Mouse (Mus musculus): ENCODE results near the gene Polr1e.
"Not testable (repeated sequence)": the region's sequence is repeated elsewhere in the genome, so short reads cannot be mapped to it uniquely, and the experiment has no call there.

Gene Polr1e

DNA sequence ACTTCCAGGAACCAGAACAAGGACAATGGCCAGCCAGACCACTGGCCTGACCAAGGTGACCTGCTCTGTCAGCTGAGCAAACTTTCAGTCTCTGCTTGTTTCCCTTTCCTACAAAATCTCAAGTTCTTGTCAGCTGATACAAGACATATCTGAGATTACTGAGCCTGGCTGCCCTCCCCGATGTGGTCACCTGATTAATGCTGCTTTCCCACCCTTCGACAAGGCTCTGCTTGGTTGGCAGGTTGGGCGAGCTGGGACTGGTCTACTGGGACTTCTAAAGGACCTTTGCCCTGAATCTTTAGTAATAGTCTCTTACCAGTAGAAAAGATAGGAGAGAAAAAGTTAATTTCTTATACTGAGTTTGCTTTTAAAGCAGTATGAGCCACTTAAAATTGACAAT is 12.9 kb upstream of the Polr1e start:
- no peak for DNase-seq (ENCODE audit: low spot score)

DNA sequence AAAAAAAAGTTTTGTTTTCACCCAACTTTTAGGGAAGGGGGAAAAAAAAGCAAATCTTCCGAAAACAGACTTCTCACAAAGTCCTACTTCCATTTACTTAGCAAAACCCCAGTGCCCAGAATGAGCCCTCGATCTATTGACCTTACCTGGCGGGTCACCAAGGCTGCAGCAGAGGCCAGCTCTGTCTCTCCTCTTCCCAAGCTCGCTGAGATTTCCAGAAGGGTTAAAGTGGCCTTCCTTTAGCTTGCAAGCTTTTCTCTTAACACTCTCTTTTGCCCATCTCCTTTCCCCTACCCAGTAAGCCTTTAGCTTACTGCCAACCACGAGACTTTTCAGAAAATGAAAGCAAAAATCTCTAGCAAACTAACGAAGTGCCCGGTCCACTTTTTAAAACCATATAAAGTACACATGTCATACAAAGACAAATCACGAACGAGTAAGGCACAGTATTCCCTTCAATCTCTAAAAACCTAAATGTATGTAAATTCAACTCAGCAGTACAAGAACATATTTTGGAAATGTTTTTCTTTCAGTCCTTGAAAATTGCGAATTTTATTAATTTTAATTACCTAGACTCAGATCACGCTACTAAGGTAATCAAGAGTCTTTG is 7.5 kb upstream of the Polr1e start:
- no peak for DNase-seq (ENCODE audit: low spot score)

DNA sequence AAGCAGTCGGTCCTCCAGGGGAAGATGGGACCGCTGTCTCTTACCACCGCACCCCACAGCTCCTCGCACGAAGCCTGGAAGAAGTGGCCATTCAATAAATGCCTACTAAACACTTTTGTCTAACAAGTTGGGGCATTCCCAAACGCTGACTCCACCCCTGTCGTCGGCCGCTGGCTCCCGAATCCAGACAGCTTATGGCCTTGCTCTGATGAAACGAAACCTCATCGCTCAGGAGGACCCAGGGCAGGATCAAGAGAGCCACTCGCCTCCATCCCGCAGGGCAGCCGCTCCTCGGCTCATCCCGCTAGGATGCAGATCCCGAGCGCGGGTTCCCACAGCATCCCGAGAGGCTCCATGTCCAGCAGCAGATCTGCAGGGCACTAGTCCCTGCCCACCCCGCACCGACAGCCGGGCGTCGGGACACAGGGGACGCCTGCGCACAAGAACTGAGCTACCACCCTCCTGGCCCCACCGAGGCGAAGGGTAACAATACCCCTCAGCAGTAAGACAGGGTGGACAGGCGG is 6.7 kb upstream of the Polr1e start:
- peak; percentile 73 for DNase-seq (ENCODE audit: low spot score)

DNA sequence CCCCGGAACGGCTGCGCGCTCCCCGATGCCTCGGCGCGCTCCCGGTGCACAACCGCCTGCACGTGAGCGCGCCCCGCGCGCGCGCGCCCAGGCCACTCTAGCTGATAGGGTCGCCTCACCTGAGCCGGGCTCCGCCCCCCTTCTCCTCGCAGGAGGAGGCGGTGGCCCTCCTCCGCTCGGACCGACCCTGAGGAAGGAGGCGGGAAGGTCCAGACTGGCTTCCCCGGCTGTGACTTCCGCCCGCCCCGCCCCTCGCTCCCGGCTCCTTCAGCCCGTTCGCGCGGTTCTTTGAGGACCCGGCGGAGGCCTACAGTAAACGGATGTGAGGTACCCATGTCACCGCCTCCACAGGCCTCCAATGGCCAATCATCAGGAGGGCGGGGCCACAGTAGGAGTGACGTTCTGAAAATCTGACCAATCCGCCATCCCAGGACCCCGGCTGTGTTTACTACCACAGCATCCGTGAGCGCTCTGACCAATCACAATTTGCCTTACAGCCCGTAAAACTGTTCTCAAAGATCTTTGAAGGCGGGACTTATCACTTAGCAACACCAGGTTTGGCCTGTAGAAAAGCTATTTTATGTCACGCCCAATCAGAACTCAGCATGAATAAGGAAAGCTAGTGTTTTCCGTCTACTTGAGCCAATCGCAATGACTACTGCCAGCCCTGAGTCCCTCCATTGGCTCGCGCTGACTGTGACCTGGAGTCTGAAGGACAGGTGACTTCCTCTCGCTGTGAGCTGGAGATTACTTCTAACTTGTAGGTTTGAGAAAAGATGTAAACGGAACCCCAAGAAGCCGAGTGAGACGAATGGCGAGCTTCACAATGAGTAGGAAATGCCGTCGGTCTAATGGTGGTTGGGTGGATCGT is 6.0 kb upstream of the Polr1e start, which contains the start of gene Zbtb5:
TSS of gene Zbtb5 (minus strand) at position 308 of the 871 bp plus-strand sequence.
- DNase-seq (ENCODE audit: low spot score), result peak; percentile 98

DNA sequence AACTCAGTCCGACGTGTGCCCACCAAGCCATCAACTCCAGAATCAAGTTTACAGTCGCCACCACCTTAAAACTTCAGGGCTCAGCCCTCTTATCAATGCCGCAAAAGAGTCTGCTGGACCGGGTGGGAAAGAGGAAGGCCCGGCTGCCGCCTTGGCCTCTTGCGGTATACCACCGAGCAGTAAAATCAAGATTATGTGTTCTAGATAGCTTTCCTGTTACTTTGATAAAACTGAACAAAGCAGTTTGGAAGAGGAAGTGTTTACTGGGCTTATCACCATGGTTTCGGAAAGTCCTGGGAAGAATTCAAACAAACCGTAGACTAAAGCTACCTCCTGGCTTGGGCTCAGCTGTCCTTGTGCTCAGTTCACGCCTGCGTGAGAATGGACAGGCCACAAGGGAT is 5.4 kb upstream of the Polr1e start:
- no peak for DNase-seq (ENCODE audit: low spot score)

DNA sequence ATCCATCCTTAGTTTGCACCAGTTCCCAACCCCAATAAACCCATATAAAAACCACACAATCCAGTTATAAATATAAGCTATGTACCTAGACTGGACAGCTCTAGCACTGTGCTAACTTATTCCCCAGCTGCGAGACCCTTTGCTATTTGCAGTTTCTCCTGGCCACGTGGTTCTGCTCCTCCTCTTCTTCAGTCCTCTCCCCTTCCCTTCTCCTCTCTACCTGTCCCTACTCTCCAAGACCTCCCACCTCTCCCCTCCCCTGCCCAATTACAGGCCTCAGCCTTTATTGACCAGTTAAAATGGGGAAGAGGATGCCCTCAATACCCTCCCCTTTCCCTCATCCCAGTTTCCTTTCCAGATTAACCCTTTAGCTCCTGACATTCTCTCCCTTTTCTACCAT is 4.8 kb upstream of the Polr1e start:
- DNase-seq (ENCODE audit: low spot score), result no peak

DNA sequence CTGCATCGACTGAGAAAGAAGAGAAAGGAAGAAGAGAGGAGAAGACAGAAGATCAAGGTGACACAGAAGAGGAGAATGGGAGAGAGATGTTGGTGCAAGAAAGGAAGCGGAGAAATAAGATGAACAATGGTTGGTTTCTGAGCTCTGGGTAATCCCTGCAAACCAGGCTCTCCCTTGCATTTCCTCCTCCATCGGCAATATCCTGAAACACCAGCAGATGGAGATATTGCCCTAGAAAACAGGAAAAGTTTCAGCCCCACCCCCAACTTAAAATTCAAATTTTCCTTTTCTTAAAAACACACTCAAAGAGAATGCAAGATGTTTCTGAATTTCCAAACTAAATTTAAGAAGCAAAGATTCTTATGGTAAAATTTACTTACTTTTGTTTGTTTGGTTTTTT is 2.8 kb upstream of the Polr1e start:
- no peak for DNase-seq (ENCODE audit: low spot score)

DNA sequence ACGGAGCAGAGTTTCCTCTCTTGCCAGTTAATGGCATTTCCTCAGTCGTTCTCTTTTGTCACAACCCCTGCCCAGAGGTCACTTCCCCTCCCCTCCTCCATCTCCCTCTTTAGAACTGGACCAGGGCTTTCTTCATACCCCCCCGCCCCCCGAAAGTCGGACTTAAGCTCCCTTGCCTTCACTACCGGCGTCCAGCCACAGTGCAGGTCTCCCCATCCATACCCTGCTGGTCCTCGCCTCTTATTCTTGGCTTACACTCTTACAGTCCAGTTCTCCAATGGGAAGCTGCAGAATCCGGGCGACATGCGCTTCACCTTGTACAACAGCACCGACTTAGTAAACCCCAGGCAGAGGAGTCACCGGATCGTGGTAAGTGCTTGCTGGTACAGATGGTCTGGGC is 626 bp downstream of the Polr1e start:
- no peak for DNase-seq (ENCODE audit: low spot score)

DNA sequence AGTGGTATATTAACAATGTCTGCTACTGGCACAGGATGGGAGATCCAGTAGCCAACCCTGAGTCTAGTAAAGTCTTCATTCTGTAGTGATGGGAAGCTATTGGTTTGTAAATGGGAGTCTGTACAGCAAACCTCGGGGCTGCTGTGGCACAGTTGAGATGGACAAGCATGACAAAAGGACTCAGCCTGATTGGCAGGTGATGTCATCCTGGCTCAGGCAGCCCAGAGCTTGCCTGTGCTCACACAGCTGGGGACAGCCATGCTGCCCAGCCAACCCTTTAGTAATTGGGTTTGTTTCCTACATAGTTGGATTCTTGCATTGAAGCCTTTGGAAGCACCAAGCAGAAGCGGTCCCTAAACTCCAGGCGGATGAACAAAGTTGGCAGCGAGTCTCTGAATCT is 8.1 kb downstream of the Polr1e start:
- no peak for DNase-seq (ENCODE audit: low spot score)

DNA sequence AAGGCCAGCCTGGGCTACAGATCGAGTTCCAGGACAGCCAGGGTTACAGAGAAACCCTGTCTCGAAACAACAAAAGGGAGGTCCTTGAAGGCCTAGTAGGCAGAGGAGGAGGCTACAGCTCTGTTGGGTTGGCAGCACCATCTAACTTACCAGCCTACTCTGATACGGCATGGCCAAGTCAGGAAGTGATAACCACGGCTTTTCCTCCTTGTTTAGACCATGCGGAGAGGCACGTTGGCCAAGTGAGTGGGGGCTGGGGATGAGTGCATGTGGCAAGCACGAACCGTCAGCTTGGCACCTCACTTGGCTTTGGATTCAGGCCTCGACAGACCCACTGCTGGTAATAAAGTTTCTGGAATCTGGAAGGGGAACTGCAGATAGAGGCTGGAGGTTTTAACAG is 14.2 kb downstream of the Polr1e start:
- DNase-seq (ENCODE audit: low spot score), result no peak

DNA sequence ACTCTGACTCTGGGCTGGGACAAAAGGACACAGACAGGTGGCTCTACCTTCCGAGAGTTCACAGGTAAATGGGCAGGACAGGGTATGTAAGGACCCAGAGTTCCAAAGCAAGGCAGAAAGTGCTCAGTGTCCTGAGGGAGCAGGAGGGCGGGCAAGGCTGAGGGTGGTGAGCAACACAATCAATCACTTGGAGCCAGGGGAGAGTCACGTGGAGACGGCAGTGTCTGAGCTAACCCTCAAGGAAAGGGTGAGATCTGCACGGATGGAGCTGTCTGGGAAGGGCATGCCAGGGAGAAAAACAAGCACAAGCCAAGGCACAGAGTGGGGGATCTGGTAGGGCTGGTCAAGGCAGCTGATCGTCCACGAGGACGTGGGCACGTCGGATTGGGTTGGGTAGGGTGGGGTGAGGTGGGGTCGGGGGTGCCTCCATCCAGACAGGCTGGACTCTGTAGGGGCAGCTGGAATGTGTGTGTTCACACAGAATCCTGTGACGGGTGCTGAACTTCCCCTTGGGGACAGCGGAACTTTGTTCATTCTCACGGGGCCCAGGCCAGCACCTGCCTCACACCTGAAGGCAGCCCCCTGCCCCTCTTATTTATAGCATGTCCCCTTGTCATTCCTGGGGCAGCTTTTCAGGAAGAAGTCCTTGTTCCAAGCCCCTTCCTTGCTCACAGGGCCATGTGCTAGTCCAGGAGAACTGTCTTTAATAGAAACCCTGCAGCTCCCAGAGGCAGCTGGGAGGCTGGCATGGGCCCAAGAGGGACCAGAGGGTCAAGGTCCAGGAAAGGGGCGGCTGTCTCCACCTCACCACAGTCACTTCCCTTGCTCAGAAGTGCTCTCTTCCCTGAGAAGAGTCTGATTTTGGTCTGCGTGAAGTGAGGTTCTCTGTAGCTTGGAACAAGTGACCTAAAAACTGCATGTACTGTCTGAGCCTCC is 16.6 kb downstream of the Polr1e start:
- DNase-seq (ENCODE audit: low spot score), result peak; percentile 46

DNA sequence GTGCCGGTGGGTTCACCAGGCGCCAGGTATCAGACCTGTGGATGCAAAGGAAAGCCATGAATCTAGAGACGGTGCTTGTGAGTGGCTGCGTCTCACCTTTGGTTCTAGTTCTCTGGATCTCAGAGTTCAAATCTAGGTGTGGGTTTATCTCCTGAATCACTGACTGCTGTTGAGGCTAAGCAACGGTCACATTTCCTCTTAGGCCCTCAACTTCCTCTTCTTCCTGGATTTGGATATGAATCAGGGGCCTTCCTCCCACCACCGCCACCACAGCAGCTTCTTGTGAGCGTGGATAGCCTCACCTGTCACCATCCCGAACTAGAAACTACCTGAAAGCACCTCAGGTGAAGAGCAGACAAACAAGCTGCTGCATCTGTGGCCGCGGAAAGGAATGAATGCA is 17.7 kb downstream of the Polr1e start:
- no peak for DNase-seq (ENCODE audit: low spot score)

DNA sequence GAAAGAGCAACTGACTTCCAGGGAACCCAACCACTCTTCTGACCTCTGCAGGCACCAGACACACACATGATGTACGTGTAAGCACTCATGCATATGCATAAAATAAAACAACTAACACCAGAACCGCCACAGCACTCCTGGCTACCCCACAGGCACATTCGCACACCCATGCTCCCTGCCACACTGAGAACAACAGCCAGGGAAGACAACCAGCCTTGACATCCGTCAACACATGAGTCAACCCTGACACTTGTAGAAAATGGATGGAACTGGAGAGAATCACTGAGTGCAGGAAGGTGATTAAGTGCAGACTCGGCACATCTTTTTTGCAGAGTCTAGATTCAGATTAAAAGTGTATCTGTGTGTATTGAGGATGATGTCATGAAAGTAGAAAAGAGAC is 18.2 kb downstream of the Polr1e start:
- no peak for DNase-seq (ENCODE audit: low spot score)

DNA sequence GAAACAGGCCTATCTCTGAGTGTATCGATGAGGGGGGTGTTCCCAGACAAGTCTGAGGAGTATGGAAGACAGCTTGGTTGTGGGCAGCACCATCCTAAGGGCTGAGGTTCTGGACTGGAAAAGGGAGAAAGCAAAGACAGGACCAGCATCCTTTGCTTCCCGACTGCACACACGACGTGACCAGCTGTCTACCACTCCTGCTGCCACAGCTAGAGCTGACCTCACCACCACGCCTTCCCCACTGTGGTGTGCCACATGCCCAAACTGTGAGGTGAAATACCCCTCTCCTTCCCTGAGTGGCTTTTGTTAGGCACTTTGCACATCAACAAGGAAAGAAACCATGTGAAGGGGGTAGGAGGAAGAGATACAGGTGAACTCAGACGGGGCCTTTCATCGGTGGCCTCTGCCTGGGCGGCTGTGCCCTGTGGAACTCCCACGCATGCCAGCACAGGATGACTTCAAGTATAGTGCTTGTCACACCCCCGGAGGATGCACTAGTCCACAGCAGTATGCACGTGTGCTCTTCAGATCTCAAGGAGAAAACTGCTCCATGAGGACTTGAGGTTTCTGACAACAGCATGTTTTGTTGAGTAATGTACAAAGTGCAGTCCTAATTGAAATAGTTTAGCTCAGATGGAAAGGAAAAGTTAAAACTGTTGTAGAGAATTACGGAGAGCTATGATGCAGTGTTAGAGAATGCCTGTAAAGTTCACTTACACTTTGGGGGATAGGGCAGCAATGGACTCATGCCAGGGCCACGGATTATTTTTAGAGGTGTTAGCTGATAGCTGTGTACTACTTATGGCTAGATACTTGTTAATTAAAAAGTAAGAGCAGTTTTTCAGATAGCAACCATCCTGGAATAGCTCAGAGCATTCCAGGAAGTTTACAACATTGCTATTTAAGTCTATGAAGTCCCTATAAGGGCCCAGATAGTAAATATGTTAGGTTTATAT is 19.4 kb downstream of the Polr1e start:
- DNase-seq (ENCODE audit: low spot score), result no peak

DNA sequence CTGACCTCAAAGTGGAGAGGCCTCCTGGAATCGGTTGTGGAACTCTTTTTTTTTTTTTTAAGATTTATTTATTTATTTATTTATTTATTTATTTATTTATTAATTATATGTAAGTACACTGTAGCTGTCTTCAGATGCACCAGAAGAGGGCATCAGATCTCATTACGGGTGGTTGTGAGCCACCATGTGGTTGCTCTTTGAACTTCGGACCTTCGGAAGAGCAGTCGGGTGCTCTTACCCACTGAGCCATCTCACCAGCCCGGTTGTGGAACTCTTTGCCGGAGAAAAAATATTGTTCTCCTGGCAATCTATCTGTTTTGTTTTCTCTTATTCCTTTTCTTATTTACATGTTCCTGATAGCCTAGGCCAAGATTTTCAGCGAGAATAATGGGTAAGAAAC is 20.5 kb downstream of the Polr1e start:
- DNase-seq (ENCODE audit: low spot score), result not testable (repeated sequence)

DNA sequence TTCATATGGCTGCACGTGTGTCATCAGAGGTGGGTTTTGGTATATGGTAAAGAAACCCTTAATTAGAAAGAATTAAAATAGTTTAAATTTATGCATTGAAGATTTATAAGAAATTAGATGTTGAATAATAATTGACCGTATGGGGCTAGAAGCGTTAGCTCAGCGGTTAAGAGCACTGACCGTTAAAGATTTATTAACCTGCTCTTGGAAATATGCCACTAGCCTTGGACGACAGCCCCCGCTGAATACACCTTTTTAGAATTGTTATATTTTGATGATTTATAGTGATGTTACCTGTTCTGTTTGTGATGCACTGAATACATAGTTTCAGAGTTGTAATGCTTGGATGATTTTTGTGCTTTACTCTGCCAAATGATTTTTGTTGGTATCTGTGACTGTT is 21.2 kb downstream of the Polr1e start:
- DNase-seq (ENCODE audit: low spot score), result not testable (repeated sequence)

DNA sequence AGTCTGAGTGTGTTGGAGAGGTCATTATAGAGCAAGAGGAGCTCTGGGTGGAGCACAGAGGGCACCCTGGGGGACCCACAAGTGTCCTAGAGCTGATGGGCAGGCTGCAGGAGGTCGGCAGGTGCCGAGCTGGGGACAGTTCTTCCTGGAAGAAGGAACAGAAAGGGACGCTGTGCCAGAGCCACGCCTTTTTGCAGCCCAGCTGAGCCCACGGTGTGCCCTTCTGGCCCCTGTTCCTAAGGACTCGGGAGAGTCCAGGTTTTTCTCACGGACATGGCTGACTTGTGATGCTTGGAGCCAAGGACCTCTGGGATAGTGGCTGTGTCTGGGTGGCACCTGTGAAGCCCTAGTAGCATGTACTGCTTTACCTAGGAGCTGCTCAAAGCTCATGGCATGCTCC is 22.4 kb downstream of the Polr1e start:
- no peak for DNase-seq (ENCODE audit: low spot score)

DNA sequence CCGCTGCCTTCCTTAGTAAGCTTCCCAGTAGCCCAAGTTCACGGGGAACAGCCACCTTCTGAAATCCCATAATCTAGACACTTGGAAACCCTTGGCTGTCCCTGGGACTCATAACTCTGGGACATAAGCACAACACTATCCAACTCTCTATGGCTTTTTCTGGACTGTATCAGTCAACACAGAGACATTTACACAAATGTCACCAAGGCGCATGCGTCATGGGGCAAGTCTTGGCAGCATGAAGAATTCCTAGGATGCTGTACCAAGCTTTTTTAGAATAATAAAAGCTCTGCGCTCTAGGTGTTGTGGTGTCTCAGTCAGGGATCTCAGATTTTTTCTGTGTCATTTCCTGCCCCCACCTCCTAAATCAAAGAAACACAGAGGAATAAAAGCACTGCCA is 28.3 kb downstream of the Polr1e start:
- no peak for DNase-seq (ENCODE audit: low spot score)

DNA sequence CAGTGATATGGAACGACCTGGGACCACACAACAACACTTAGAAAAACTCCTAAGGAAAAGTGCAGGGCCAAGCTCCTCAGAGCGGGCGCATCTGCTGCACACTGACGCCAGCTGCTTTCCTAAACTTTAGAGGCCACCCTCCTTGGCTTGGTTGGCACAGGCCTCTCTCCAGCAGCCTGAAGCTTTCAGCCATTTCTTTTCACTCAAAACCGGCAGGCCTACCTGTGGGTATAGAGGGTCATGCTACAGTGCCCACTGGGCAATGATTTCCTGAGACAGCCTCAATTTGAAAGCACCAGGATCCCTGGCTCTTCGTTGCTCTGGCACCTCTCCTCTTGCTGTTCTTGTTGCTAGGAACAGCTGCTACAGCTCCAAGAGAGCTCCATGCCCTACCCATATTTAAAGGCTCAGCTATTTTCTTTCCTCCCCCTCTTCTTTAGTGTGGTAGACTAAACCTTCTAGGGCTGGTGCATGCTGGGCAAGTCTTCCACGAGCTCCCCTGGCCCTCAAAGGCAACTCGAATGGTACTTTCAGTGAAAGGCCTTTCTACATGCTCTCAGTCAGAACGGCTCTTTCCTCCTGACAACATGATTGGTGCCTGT is 29.0 kb downstream of the Polr1e start:
- no peak for DNase-seq (ENCODE audit: low spot score)

DNA sequence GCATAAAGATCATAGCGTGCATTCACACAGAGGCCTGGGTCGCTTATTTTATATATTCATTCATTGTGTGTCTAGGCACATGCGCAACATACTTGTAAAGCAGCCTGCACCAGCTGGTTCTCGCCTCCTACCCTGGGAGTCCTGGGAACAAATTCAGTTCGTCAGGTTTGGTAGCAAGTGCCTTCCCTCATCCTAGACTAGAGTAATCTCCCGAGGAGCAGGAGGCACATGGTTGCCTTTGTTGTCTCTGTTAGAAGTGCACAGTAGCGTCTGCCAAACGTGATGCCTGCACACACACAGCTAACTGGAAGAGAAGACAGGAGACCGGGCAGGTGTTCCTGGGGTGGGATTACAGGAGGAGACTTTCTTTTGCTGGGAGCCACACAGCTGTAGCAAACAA is 29.6 kb downstream of the Polr1e start:
- DNase-seq (ENCODE audit: low spot score), result no peak

DNA sequence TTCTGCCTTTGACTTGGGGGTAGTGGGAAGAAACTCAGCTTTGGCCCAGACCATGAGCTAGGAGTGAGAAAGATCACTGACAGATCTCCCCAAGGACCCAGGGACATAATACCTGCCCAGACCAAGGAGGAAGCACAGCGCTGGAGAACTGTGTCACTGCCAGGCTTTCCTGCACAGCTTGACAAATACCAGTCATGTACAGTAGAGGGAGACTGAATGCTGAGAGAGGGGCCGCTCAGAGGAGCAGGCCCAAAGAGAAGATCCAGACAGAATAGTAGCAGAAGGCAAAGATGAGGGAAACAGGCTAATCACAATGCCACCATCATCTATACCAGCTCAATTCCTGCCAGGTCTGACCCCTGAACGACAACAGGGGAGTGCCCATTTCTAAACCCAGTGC is 36.5 kb downstream of the Polr1e start:
- DNase-seq (ENCODE audit: low spot score), result no peak
